Mouse (Mus musculus) lung, adult 2 months (tissue): ENCODE measurements around the gene Aurkb. TPM values are rescaled to one million over a fixed set of nuclear protein-coding genes. Genes with fewer than 3 reads are reported as not detected.

Experiments
- DNase-seq: peaks from one replicate; pipeline ENCODE4 v3.0.0; 2022
- H3K4me1 ChIP-seq: fragments of 200-500 bp; 2 replicates; pipeline ENCODE4 v1.6.1; 2011; ENCODE audit warnings: low read length; ENCODE audit not compliant: control insufficient read depth, insufficient read depth
- H3K4me3 ChIP-seq: fragments of 200-500 bp; replicated peaks from 2 replicates; pipeline ENCODE3; 2011; ENCODE audit warnings: low read depth, mild to moderate bottlenecking, control low read depth, low read length; ENCODE audit errors: extremely low read depth
- CTCF ChIP-seq: fragments of 200-500 bp; IDR thresholded peaks from 2 replicates; pipeline ENCODE4 v1.5.1; 2011; ENCODE audit warnings: mild to moderate bottlenecking, low read length, control low read depth; ENCODE audit not compliant: insufficient read depth
- POLR2A ChIP-seq: fragments of 200-500 bp; IDR thresholded peaks from 2 replicates; pipeline ENCODE4 v1.6.1; 2011; ENCODE audit warnings: low read depth, mild to moderate bottlenecking, control low read depth, low read length, borderline replicate concordance; ENCODE audit errors: extremely low read depth
- WGBS: fragments of 180-500 bp; shearing (Covaris S2); methylation state at CpG from one replicate; pipeline ENCODE4 v1.1.7; 2018; 5-methylcytosine and 5-hydroxymethylcytosine counted together
- polyA plus RNA-seq: library from polyadenylated mRNA; depleted of rRNA; stranded (reverse); fragments of >200 nt; gene quantifications from 2 replicates; pipeline ENCODE4 v1.2.3, GENCODE M21; 2012

Aurkb gene
- polyA plus RNA-seq, 1 experiment: 6.8 TPM

GRCm38 (mm10) chr11:69078041-69078440 is 32.6 kb downstream of the Aurkb start:
- DNase-seq: no peak
- WGBS: 77% methylated on average over 6 of the region's 6 CpGs
- H3K4me3 ChIP-seq: no peak overlapping the region
- TF ChIP-seq CTCF (no peak), POLR2A (no peak)
- peaks cover 3% of the 10 kb centered on the region; the same call in 1 of the 2 replicates for H3K4me1 ChIP-seq

- TF ChIP-seq CTCF (no peak), POLR2A (no peak)
- H3K4me3 ChIP-seq: no peak overlapping the region
- no peak for DNase-seq
- H3K4me1 ChIP-seq: no peaks in the 10 kb centered on the region
- WGBS: 43% methylated on average over 5 of the region's 5 CpGs
Observed at GRCm38 (mm10) chr11:69078805-69079438, 33.5 kb downstream of the Aurkb start.

GRCm38 (mm10) chr11:69080102-69080854 is 34.8 kb downstream of the Aurkb start:
- 77% methylated on average over 15 of the region's 15 CpGs for WGBS
- H3K4me3 ChIP-seq: no peak overlapping the region

GRCm38 (mm10) chr11:69080855-69081222 is 35.4 kb downstream of the Aurkb start:
- 87% methylated on average over 8 of the region's 8 CpGs for WGBS
- Histone ChIP-seq H3K4me3 (no peak overlapping the region), H3K4me1 (no peaks in the 10 kb centered on the region)
- DNase-seq: no peak
- TF ChIP-seq CTCF (no peak), POLR2A (no peak)

More at GRCm38 (mm10) chr11:69080102-69080854, 34.8 kb downstream of the Aurkb start:
- DNase-seq: no peak
- TF ChIP-seq CTCF (no peak), POLR2A (no peak)
- H3K4me1 ChIP-seq: no peaks in the 10 kb centered on the region

GRCm38 (mm10) chr11:69081613-69082012 is 36.2 kb downstream of the Aurkb start:
- WGBS: 76% methylated on average over 7 of the region's 7 CpGs
- H3K4me3 ChIP-seq: no peak overlapping the region
- no peak for DNase-seq
- H3K4me1 ChIP-seq: no peaks in the 10 kb centered on the region
- TF ChIP-seq CTCF (no peak), POLR2A (no peak)

GRCm38 (mm10) chr11:69085608-69086007 is 40.2 kb downstream of the Aurkb start:
- WGBS: 63% methylated on average over 6 of the region's 6 CpGs
- no peak for DNase-seq
- TF ChIP-seq POLR2A: no peak
- TF ChIP-seq CTCF: no peak
- Histone ChIP-seq H3K4me3 (no peak overlapping the region), H3K4me1 (peaks cover 11% of the 10 kb centered on the region)

- Histone ChIP-seq H3K4me3 (no peak overlapping the region), H3K4me1 (peaks cover 11% of the 10 kb centered on the region)
- TF ChIP-seq POLR2A (no peak), CTCF (no peak)
- whole genome bisulfite sequencing: 46% methylated on average over 6 of the region's 6 CpGs
- no peak for DNase-seq
Observed at GRCm38 (mm10) chr11:69086390-69086789, 40.9 kb downstream of the Aurkb start.

GRCm38 (mm10) chr11:69087082-69087481 is 41.6 kb downstream of the Aurkb start:
- TF ChIP-seq POLR2A (no peak), CTCF (no peak)
- H3K4me1 ChIP-seq: peaks cover 11% of the 10 kb centered on the region
- DNase-seq: no peak
- H3K4me3 ChIP-seq: no peak overlapping the region
- WGBS: 55% methylated on average over 4 of the region's 4 CpGs

GRCm38 (mm10) chr11:69087597-69087996 is 42.1 kb downstream of the Aurkb start:
- 87% methylated on average over 2 of the region's 2 CpGs for WGBS
- peaks cover 11% of the 10 kb centered on the region for H3K4me1 ChIP-seq

GRCm38 (mm10) chr11:69088103-69088855 is 42.8 kb downstream of the Aurkb start, which contains the start of gene Vamp2:
Gene Vamp2, plus strand, starts transcription at chr11:69088490.
- TF ChIP-seq POLR2A (0 out of 2 replicates have a peak, but pooled peaks have one; percentile 47), CTCF (no peak)
- under 1% methylated on average over 67 of the region's 67 CpGs for WGBS
- H3K4me3 ChIP-seq: peak within 1 kb of the TSS; percentile 99
- peak; percentile 90 for DNase-seq
- H3K4me1 ChIP-seq: peaks cover 11% of the 10 kb centered on the region

More at GRCm38 (mm10) chr11:69087597-69087996, 42.1 kb downstream of the Aurkb start:
- DNase-seq: no peak
- no peak overlapping the region for H3K4me3 ChIP-seq
- no peak for TF ChIP-seq CTCF
- TF ChIP-seq POLR2A: no peak
